Mouse (Mus musculus): ENCODE measurements at regions not wholly inside any gene's neighbourhood (a gene's known extent, or its start where the extent isn't known, plus 50 kb on each side); places are given as distances from the start of the nearest gene placed in this dataset.

GRCm38 (mm10) chr1:71824410-71824809 lies 171.4 kb upstream of the Fn1 start:
- TF ChIP-seq CTCF (IDR thresholded peaks at IDR 0.05) (no peak), POLR2A (IDR thresholded peaks at IDR 0.05; ENCODE audit: insufficient read depth, low read depth, low read length) (no peak)
